Comparison of ENCODE assay signal across 26 mouse cellular contexts in genomic region chr5:122138856-122139255, GRCm38 (mm10). TPM values are rescaled to one million over a fixed set of nuclear protein-coding genes. Genes with fewer than 3 reads are reported as not detected.
A peak's percentile ranks its signal among the peaks of the same experiment; 100 is the strongest.
DNase-seq lines count a peak whose midpoint lies in the region; TF ChIP-seq lines count a peak whose summit lies in the region.
"Had no signal": no experiment of that assay in that cellular context is flagged by ENCODE, and none has a peak within 500 bp of the region (broad histone marks: within the 10 kb centered on the region; RNA-seq: fewer than 3 reads in every experiment).

No protein-coding gene starts in this region.

- H3K4me3 ChIP-seq in gastrocnemius, adult 2 months = no peak overlapping the region
- H3K4me3 ChIP-seq: embryonic facial prominence, embryonic 10.5 days; embryonic facial prominence, embryonic 13.5 days; erythroblast, embryonic 14.5 days; forebrain, embryonic 12.5 days; forebrain, embryonic 15.5 days; hindbrain, embryonic 10.5 days; hindbrain, embryonic 13.5 days had no signal

- no peak for TF ChIP-seq CTCF in gastrocnemius, adult 2 months (IDR thresholded peaks at IDR 0.05)

- H3K27ac ChIP-seq in gastrocnemius, adult 2 months = no peak overlapping the region
- H3K27ac ChIP-seq: embryonic facial prominence, embryonic 10.5 days; embryonic facial prominence, embryonic 13.5 days; forebrain, embryonic 12.5 days; forebrain, embryonic 15.5 days; hindbrain, embryonic 10.5 days; hindbrain, embryonic 13.5 days; hindbrain, postnatal 0 days had no signal

- intact Hi-C loops in gastrocnemius, adult 2 months (cut with DNase I) = no loop called here
- intact Hi-C loops in heart, postnatal 25 days (cut with DNase I) = no loop called here

- DNase-seq in cerebellum, adult 11-12 months = peak; percentile 42
- DNase-seq in cerebellum, postnatal 14 days = no peak
- peak; percentile 13 for DNase-seq in gastrocnemius, adult 2 months
- DNase-seq in gastrocnemius, postnatal 4 days (ENCODE audit: low spot score in 2 of 2) = no peak
- peak; percentile 87 for DNase-seq in retina, adult 2 months (ENCODE audit: low read depth, low spot score)
- DNase-seq in retina, postnatal 7 days (ENCODE audit: low read depth, low spot score) = peak; percentile 81
- no peak for DNase-seq in heart, postnatal 25 days (ENCODE audit: low spot score)
- DNase-seq in thymus, postnatal 0 days (ENCODE audit: low spot score) = no peak
- DNase-seq: adrenal gland, adult 8-10 months; adrenal gland, postnatal 25 days; embryo, embryonic 11 days; gastrocnemius, postnatal 10 days; gastrocnemius, postnatal 36 days; heart, adult 11 months; heart, postnatal 36 days had no signal

RNA-seq across cellular contexts. Expression of gene Ccdc63, which starts 1.8 kb away (rescaled TPM):
- total RNA-seq in gastrocnemius, adult 2 months (2021) = not detected
- under 1 TPM; 0.44 to 0.80 TPM for total RNA-seq in gastrocnemius, postnatal 4 days (2021)
- total RNA-seq in heart, postnatal 25 days (2021) = not detected
- 0.33 and 0.40 TPM in 2 replicates for polyA plus RNA-seq in thymus, postnatal 0 days (2015; fragmentation: Nextera tagmentation; extraction: Ambion mirVana)
- total RNA-seq: adrenal gland, postnatal 25 days; gastrocnemius, postnatal 10 days; gastrocnemius, postnatal 36 days; heart, postnatal 36 days had no signal
- polyA plus RNA-seq: embryonic facial prominence, embryonic 10.5 days; embryonic facial prominence, embryonic 13.5 days; erythroblast, embryonic 14.5 days; forebrain, embryonic 12.5 days; forebrain, embryonic 15.5 days; G1E; hindbrain, embryonic 10.5 days; hindbrain, embryonic 13.5 days; hindbrain, postnatal 0 days; intestine, embryonic 16.5 days; Patski had no signal

RNA-seq across cellular contexts. Expression of gene Ppp1cc, which starts 19.2 kb away (rescaled TPM):
- total RNA-seq in gastrocnemius, adult 2 months (2021) = 100 to 1,000 TPM; 154 to 155 TPM
- 100 to 1,000 TPM; 134 to 152 TPM for total RNA-seq in gastrocnemius, postnatal 4 days (2021)
- total RNA-seq in heart, postnatal 25 days (2021) = 100 to 1,000 TPM; 113 to 128 TPM
- polyA plus RNA-seq in thymus, postnatal 0 days (2015; fragmentation: Nextera tagmentation; extraction: Ambion mirVana) = 321 and 340 TPM in 2 replicates

RNA-seq across cellular contexts. Expression of gene Myl2, which starts 38.1 kb away (rescaled TPM):
- 1,000 to 10,000 TPM in 1 of 2 experiments, 100 to 1,000 TPM in 1; 776 to 2,566 TPM for total RNA-seq in gastrocnemius, adult 2 months (2021)
- 100 to 1,000 TPM; 652 to 792 TPM for total RNA-seq in gastrocnemius, postnatal 4 days (2021)
- total RNA-seq in heart, postnatal 25 days (2021) = over 10,000 TPM; 18,094 to 20,102 TPM
- polyA plus RNA-seq in thymus, postnatal 0 days (2015; fragmentation: Nextera tagmentation; extraction: Ambion mirVana) = 1.3 and 1.7 TPM in 2 replicates
- total RNA-seq: adrenal gland, adult 8-10 months; adrenal gland, postnatal 25 days; G1E; hindbrain, postnatal 0 days had no signal
- polyA plus RNA-seq: embryonic facial prominence, embryonic 10.5 days; embryonic facial prominence, embryonic 13.5 days; erythroblast, embryonic 14.5 days; G1E; Patski had no signal

Comparison
In these comparisons a context has a peak if more than half of its experiments do, and no peak if none do; other contexts are left out.
1. DNase-seq: peak in cerebellum, adult 11-12 months (single experiment), gastrocnemius, adult 2 months (single experiment), retina, adult 2 months (single experiment) and retina, postnatal 7 days (single experiment); none in cerebellum, postnatal 14 days (0 of 2), gastrocnemius, postnatal 4 days (0 of 2), heart, postnatal 25 days (single experiment) and thymus, postnatal 0 days (single experiment).
2. RNA of gene Myl2, which starts 38.1 kb away (total RNA-seq): 18,094 to 20,102 TPM in heart, postnatal 25 days; 776 to 2,566 TPM in gastrocnemius, adult 2 months and 652 to 792 TPM in gastrocnemius, postnatal 4 days; every median in the first group is over 4 times any median in the second.